Mouse (Mus musculus) stomach, postnatal 0 days (tissue): ENCODE measurements around the gene Dbndd2.

Experiments used
- CTCF ChIP-seq: IDR thresholded peaks from 2 replicates; pipeline ENCODE4 v1.5.1; 2016; ENCODE audit warnings: antibody characterized with exemption, low read depth, mild to moderate bottlenecking, moderate library complexity
- EP300 ChIP-seq: optimal IDR thresholded peaks from 2 replicates; pipeline ENCODE3; 2016; ENCODE audit warnings: antibody characterized with exemption

- no peak for TF ChIP-seq CTCF
- no peak for TF ChIP-seq EP300
Observed at GRCm38 (mm10) chr2:164537003-164537402, 51.1 kb downstream of the Dbndd2 start.
